Mouse (Mus musculus) stomach, embryonic 14.5 days (tissue): ENCODE measurements at regions not wholly inside any gene's neighbourhood (a gene's known extent, or its start where the extent isn't known, plus 50 kb on each side); places are given as distances from the start of the nearest gene placed in this dataset.

Experiments
- ATAC-seq: fragments of 200-750 bp; cut with Nextera tagmentation; 2 replicates; pipeline ENCODE4 v1.8.0; 2017; ENCODE audit warnings: low read depth, moderate TSS enrichment; ENCODE audit not compliant: insufficient number of reproducible peaks, insufficient read depth, low FRiP score
- H3K27ac ChIP-seq: fragments of 300-500 bp; sonication (generic); 2 replicates; pipeline ENCODE4 v1.5.1; 2014; ENCODE audit warnings: mild to moderate bottlenecking, low read length, moderate library complexity, mixed read lengths
- H3K27me3 ChIP-seq: fragments of 300-500 bp; sonication (generic); 2 replicates; pipeline ENCODE4 v1.6.1; 2014; ENCODE audit warnings: low read length, control low read depth, mixed read lengths; ENCODE audit not compliant: control insufficient read depth, insufficient read depth
- H3K36me3 ChIP-seq: fragments of 300-500 bp; sonication (generic); 2 replicates; pipeline ENCODE4 v1.6.1; 2014; ENCODE audit warnings: mild to moderate bottlenecking, control low read depth, low read length, moderate library complexity, mixed read lengths; ENCODE audit not compliant: control insufficient read depth, insufficient read depth
- H3K4me1 ChIP-seq: fragments of 300-500 bp; sonication (generic); 2 replicates; pipeline ENCODE4 v1.6.1; 2014; ENCODE audit warnings: low read length, control low read depth, mixed read lengths; ENCODE audit not compliant: control insufficient read depth, insufficient read depth
- H3K4me2 ChIP-seq: fragments of 300-500 bp; sonication (generic); replicated peaks from 2 replicates; pipeline ENCODE4 v1.6.1; 2014; ENCODE audit warnings: low read depth, low read length, control low read depth
- H3K4me3 ChIP-seq: fragments of 300-500 bp; sonication (generic); 2 replicates; pipeline ENCODE4 v1.5.1; 2014; ENCODE audit warnings: low read depth, low read length, control low read depth
- H3K9ac ChIP-seq: fragments of 300-500 bp; sonication (generic); replicated peaks from 2 replicates; pipeline ENCODE4 v1.6.1; 2014; ENCODE audit warnings: low read depth, mild to moderate bottlenecking, control low read depth, low read length, moderate library complexity, mixed read lengths
- H3K9me3 ChIP-seq: fragments of 300-500 bp; sonication (generic); 2 replicates; pipeline ENCODE4 v1.6.1; 2016; ENCODE audit warnings: low read depth, low read length, control low read depth; ENCODE audit not compliant: control insufficient read depth
- WGBS: fragments of 180-500 bp; shearing (Covaris S2); extraction: QIAGEN DNeasy Blood & Tissue Kit; methylation state at CpG from one replicate; pipeline ENCODE4 v1.1.7; 2014; 5-methylcytosine and 5-hydroxymethylcytosine counted together

GRCm38 (mm10) chr8:50878198-50878597 is 2034.4 kb upstream of the Tenm3 start:
- no peak for ATAC-seq
- no peak overlapping the region for H3K4me3 ChIP-seq
- no peak overlapping the region for H3K27ac ChIP-seq
- H3K4me1 ChIP-seq: no peaks in the 10 kb centered on the region
- WGBS: 79% methylated on average over 5 of the region's 5 CpGs
- no peak overlapping the region for H3K4me2 ChIP-seq
- H3K27me3 ChIP-seq: no peaks in the 10 kb centered on the region
- H3K9ac ChIP-seq: no peak overlapping the region
- H3K9me3 ChIP-seq: no peaks in the 10 kb centered on the region
- no peaks in the 10 kb centered on the region for H3K36me3 ChIP-seq
